7 mouse cellular contexts compared by ENCODE assay signal in the genomic region with DNA sequence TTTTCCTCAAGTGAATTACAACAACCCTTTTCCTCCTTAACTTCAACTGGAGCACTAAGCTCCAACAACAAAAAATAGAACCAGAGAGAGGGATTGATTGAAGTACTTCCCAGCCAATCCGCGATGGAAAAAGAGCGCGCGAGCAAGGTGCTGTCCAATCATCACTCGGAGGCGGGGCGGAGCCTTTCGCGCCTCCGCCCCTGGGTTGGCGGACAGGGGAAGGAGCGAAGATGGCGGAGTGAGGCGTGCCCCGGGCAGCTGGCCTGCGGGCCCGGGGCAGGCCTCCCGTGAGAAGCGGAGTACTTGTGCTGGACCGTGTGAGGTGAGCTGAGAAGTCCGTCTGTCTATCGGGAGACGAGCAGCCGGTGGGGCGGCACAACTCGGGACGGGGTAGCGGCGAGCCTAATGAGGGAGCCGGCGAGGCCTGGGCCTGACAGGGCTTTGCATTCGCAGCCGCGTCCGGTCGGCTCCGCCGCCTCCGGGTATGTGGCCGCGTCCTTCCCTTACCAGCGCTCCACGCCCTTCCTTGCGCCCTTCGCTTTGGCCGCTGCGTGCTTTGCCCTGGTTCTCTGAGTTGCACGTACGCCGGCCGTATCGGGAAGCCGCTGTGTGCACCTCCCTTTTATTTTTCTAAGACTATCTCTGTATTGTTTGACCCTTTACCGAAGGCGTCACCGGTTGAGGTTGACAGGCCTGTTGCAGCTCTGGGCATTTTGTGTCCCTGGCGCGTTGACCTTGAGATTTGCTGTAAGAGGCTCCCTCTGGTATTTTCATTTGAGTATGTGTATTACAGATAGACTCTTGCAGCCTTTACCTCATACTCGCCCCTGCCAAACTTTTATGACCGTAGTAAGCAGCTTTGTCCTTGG. TPM values are rescaled to one million over a fixed set of nuclear protein-coding genes. Genes with fewer than 3 reads are reported as not detected.
DNase-seq lines count a peak whose midpoint lies in the region; ATAC-seq lines count a peak whose summit lies in the region.

No protein-coding gene starts in this region.

- H3K27me3 ChIP-seq in intestine, embryonic 16.5 days (replicated peaks; ENCODE audit: control insufficient read depth, insufficient read depth, low read length): no peaks in the 10 kb centered on the region
- H3K27me3 ChIP-seq in midbrain, embryonic 11.5 days (ENCODE audit: control insufficient read depth, insufficient read depth, low read length): no peaks in the 10 kb centered on the region

- H3K9ac ChIP-seq in intestine, embryonic 16.5 days (ENCODE audit: low read depth, low read length): peak overlapping the region; percentile 95
- peak overlapping the region; percentile 99 for H3K9ac ChIP-seq in midbrain, embryonic 11.5 days (ENCODE audit: low read length)

- H3K4me2 ChIP-seq in intestine, embryonic 16.5 days (ENCODE audit: low read depth, low read length): peak overlapping the region; percentile 64
- peak overlapping the region; percentile 73 for H3K4me2 ChIP-seq in midbrain, embryonic 11.5 days

- peaks cover 4% of the 10 kb centered on the region; the same call in 1 of the 2 replicates for H3K4me1 ChIP-seq in intestine, embryonic 16.5 days (ENCODE audit: control insufficient read depth, insufficient read depth, low read length)
- H3K4me1 ChIP-seq in midbrain, embryonic 11.5 days (ENCODE audit: control insufficient read depth, insufficient read depth, low read length): peaks cover 10% of the 10 kb centered on the region

- peak overlapping the region; percentile 94 for H3K4me3 ChIP-seq in intestine, embryonic 16.5 days (ENCODE audit: low read length)
- H3K4me3 ChIP-seq in midbrain, embryonic 11.5 days (ENCODE audit: low read depth, low read length): peak overlapping the region; percentile 97

- H3K36me3 ChIP-seq in intestine, embryonic 16.5 days (ENCODE audit: control insufficient read depth, insufficient read depth, low read length): peaks cover 10% of the 10 kb centered on the region; the same call in 1 of the 2 replicates
- peaks cover 9% of the 10 kb centered on the region for H3K36me3 ChIP-seq in midbrain, embryonic 11.5 days (ENCODE audit: control insufficient read depth, insufficient read depth, low read length)

- DNase-seq in adrenal gland, adult 8-10 months: peak; percentile 94
- DNase-seq in embryo, embryonic 9.5 days (ENCODE audit: extremely low spot score): peak; percentile 94
- peak; percentile 94 to 98 for DNase-seq in gastrocnemius, postnatal 4 days (ENCODE audit: low spot score in 2 of 2)
- DNase-seq in left cerebral cortex, postnatal 36 days (ENCODE audit: low spot score in 2 of 2): peak; percentile 95 to 97
- DNase-seq in midbrain, embryonic 11.5 days (ENCODE audit: low spot score, missing footprints): peak; percentile 100
- peak; percentile 97 for DNase-seq in skeletal muscle tissue, adult 2 months (ENCODE audit: low read depth, low spot score)

- ATAC-seq in intestine, embryonic 16.5 days: peak; percentile 98
- ATAC-seq in midbrain, embryonic 11.5 days (ENCODE audit: low FRiP score): peak; percentile 97

- intact Hi-C loops in left cerebral cortex, postnatal 36 days (cut with DNase I): loop anchor here (2.0 kb wide), 1 partner anchor 46 kb away; no protein-coding TSS in a partner anchor

- H3K27ac ChIP-seq in intestine, embryonic 16.5 days (ENCODE audit: low read length): peak overlapping the region; percentile 95
- peak overlapping the region; percentile 78 for H3K27ac ChIP-seq in midbrain, embryonic 11.5 days (ENCODE audit: low read depth, low read length)

- no peaks in the 10 kb centered on the region for H3K9me3 ChIP-seq in intestine, embryonic 16.5 days (ENCODE audit: control insufficient read depth, low read length)
- H3K9me3 ChIP-seq in midbrain, embryonic 11.5 days (ENCODE audit: control insufficient read depth, low read length): no peaks in the 10 kb centered on the region

- under 1% methylated on average over 61 of the region's 61 CpGs for WGBS in intestine, embryonic 16.5 days
- WGBS in midbrain, embryonic 11.5 days: under 1% methylated on average over 57 of the region's 61 CpGs

RNA-seq across cellular contexts. Expression of gene Nusap1, which starts 23.8 kb away (rescaled TPM):
- total RNA-seq in adrenal gland, adult 8-10 months (2022): 1 to 10 TPM in 3 of 4 experiments, under 1 TPM in 1; 0.64 to 1.8 (median 1.4) TPM
- total RNA-seq in gastrocnemius, postnatal 4 days (2021): 10 to 100 TPM; 14.8 to 17.1 TPM
- polyA plus RNA-seq in intestine, embryonic 16.5 days (2015; fragmentation: Nextera tagmentation; extraction: Ambion mirVana): 50.5 and 57.1 TPM in 2 replicates
- total RNA-seq in left cerebral cortex, postnatal 36 days (2021): under 1 TPM; 0.39 to 0.62 TPM
- 121 and 130 TPM in 2 replicates for polyA plus RNA-seq in midbrain, embryonic 11.5 days (2014; fragmentation: Nextera tagmentation; extraction: Ambion mirVana)

RNA-seq across cellular contexts. Expression of gene Oip5, which starts 23.9 kb away (rescaled TPM):
- 1 to 10 TPM in 3 of 4 experiments, under 1 TPM in 1; 0.65 to 1.8 (median 1.2) TPM for total RNA-seq in adrenal gland, adult 8-10 months (2022)
- 1 to 10 TPM; 5.0 to 5.7 TPM for total RNA-seq in gastrocnemius, postnatal 4 days (2021)
- 18.2 and 23.6 TPM in 2 replicates for polyA plus RNA-seq in intestine, embryonic 16.5 days (2015; fragmentation: Nextera tagmentation; extraction: Ambion mirVana)
- 1 to 10 TPM; 1.6 to 1.7 TPM for total RNA-seq in left cerebral cortex, postnatal 36 days (2021)
- 38.0 and 38.5 TPM in 2 replicates for polyA plus RNA-seq in midbrain, embryonic 11.5 days (2014; fragmentation: Nextera tagmentation; extraction: Ambion mirVana)

RNA-seq across cellular contexts. Expression of gene Chp1, which starts 46.9 kb away (rescaled TPM):
- 100 to 1,000 TPM; 229 to 290 (median 261) TPM for total RNA-seq in adrenal gland, adult 8-10 months (2022)
- 10 to 100 TPM; 58.5 to 64.0 TPM for total RNA-seq in gastrocnemius, postnatal 4 days (2021)
- 56.7 and 60.6 TPM in 2 replicates for polyA plus RNA-seq in intestine, embryonic 16.5 days (2015; fragmentation: Nextera tagmentation; extraction: Ambion mirVana)
- total RNA-seq in left cerebral cortex, postnatal 36 days (2021): 100 to 1,000 TPM; 168 to 175 TPM
- 56.2 and 61.4 TPM in 2 replicates for polyA plus RNA-seq in midbrain, embryonic 11.5 days (2014; fragmentation: Nextera tagmentation; extraction: Ambion mirVana)

RNA-seq across cellular contexts. Expression of gene Exd1, which starts 46.9 kb away (rescaled TPM):
- 1 to 10 TPM in 3 of 4 experiments, under 1 TPM in 1; 0.99 to 2.1 (median 1.1) TPM for total RNA-seq in adrenal gland, adult 8-10 months (2022)
- total RNA-seq in gastrocnemius, postnatal 4 days (2021): under 1 TPM; 0.05 to 0.15 TPM
- 0.36 and 0.39 TPM in 2 replicates for polyA plus RNA-seq in intestine, embryonic 16.5 days (2015; fragmentation: Nextera tagmentation; extraction: Ambion mirVana)
- total RNA-seq in left cerebral cortex, postnatal 36 days (2021): under 1 TPM; 0.48 to 0.91 TPM
- polyA plus RNA-seq in midbrain, embryonic 11.5 days (2014; fragmentation: Nextera tagmentation; extraction: Ambion mirVana): 0.20 and 0.69 TPM in 2 replicates

Comparison
In these comparisons a context has a peak if more than half of its experiments do, and no peak if none do; other contexts are left out.
1. Peak in every context shown above with its lines: DNase-seq, ATAC-seq, H3K4me3 ChIP-seq and H3K27ac ChIP-seq.
2. RNA of gene Nusap1, which starts 23.8 kb away (total RNA-seq): 14.8 to 17.1 TPM in gastrocnemius, postnatal 4 days; 0.64 to 1.8 TPM in adrenal gland, adult 8-10 months and 0.39 to 0.62 TPM in left cerebral cortex, postnatal 36 days; every median in the first group is over 4 times any median in the second.